Mouse (Mus musculus) inflammation-experienced regulatory T-cells (primary cell): ENCODE data around the gene Tmcc3. TPM values are rescaled to one million over a fixed set of nuclear protein-coding genes. Genes with fewer than 3 reads are reported as not detected.

Experiments used
- polyA plus RNA-seq, 2 experiments: library from polyadenylated mRNA; unstranded; fragments of 100-300 nt; shearing (Covaris generic); gene quantifications; one replicate each; pipeline ENCODE4 v1.2.1; 2017

Tmcc3 gene
- polyA plus RNA-seq = 1 to 10 TPM; 1.8 to 3.7 TPM

DNA sequence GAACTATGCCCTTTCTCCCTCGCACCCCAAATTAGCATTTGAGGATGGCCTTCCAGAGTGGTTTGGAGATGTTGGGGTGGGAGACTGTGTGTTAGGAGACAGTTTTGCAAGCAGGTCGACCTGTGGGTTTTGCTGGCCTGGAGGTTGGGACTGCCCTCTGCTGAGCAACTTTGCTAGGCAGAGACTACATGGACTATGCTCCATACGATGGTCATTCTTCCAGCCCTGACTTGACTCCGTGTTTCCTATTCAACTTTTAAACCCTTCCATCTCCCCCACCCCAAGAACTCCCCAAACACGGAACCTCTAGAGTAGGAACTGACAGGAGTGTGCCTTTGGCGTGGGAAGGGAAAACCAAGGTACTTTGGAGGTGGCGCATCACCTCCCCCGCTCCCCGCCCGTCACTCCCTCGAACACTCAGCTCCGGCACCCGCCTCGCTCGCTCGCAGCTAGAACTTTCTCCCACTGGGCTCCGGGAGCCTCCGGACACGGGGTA, at the start of gene Tmcc3:
Tmcc3 (plus strand) TSS at position 439 of the 496 bp plus-strand sequence.

DNA sequence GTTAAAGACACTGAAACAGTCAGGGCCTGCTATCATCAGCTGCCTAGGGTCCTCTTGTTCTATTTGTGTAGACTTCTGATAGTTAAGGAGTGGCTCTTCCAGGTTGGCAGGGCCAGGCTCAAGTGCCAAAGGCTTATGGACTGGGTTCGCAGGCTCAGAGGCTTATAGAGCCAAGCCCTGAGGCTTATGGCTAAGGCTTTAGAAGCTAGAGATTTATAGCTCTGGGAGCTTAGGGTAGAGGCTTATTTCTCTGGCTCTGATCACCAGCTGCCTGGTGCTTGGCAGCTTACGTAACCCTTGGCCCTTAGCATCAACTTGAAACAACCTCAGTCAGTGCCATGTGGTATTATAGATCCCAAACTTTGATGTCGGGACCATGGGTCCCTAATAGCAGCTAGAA, 13.3 kb upstream of the Tmcc3 start, which contains the start of gene Gm4792:
Gm4792 (minus strand) TSS at position 233 of the 400 bp plus-strand sequence.

Other genes starting within 250 kb of the Tmcc3 start
- gene Nr2c1, start 163.9 kb upstream of the Tmcc3 start, polyA plus RNA-seq = 10 to 100 TPM in 1 of 2 experiments, 1 to 10 TPM in 1; 6.3 to 12.1 TPM
- 100 to 1,000 TPM in 1 of 2 experiments, 10 to 100 TPM in 1; 86.0 to 102 TPM for gene Ndufa12, start 113.2 kb upstream of the Tmcc3 start, polyA plus RNA-seq
- gene Gm4792, start 13.2 kb upstream of the Tmcc3 start, polyA plus RNA-seq = not detected